Mouse (Mus musculus) liver, embryonic 14.5 days (tissue): ENCODE measurements around the gene Nufip1. TPM values are rescaled to one million over a fixed set of nuclear protein-coding genes. Genes with fewer than 3 reads are reported as not detected.

Source experiments
- ATAC-seq: fragments of 200-750 bp; cut with Nextera tagmentation; 2 replicates; pipeline ENCODE4 v1.8.0; 2017; ENCODE audit warnings: moderate number of reproducible peaks, mild to moderate bottlenecking, moderate library complexity; ENCODE audit not compliant: insufficient read depth
- DNase-seq, 3 experiments: peaks; one replicate each; pipeline ENCODE4 v3.0.0-alpha.2; 2012 to 2013; ENCODE audit warnings: low read depth in 3 of 3, low spot score in 3 of 3
- H3K27ac ChIP-seq: fragments of 300-500 bp; sonication (generic); 2 replicates; pipeline ENCODE4 v1.5.1; 2014; ENCODE audit warnings: moderate library complexity, mild to moderate bottlenecking, control low read depth, inconsistent platforms
- H3K27me3 ChIP-seq: fragments of 300-500 bp; sonication (generic); 2 replicates; pipeline ENCODE4 v1.6.1; 2014; ENCODE audit warnings: mild to moderate bottlenecking, low read length, moderate library complexity; ENCODE audit not compliant: control insufficient read depth, insufficient read depth
- H3K36me3 ChIP-seq: fragments of 300-500 bp; sonication (generic); replicated peaks from 2 replicates; pipeline ENCODE4 v1.6.1; 2014; ENCODE audit warnings: low read depth; ENCODE audit not compliant: control insufficient read depth, insufficient read depth
- H3K4me1 ChIP-seq, 2 experiments: fragments of 200-500 bp in 1 of 2; fragments of 300-500 bp in 1 of 2; sonication (generic) in 1 of 2; replicated peaks; 2 replicates each; pipeline ENCODE4 v1.6.1; 2012 to 2014; ENCODE audit warnings: antibody characterized with exemption in 1 of 2, inconsistent platforms in 1 of 2, low read length in 1 of 2; ENCODE audit not compliant: control insufficient read depth in 2 of 2, insufficient read depth in 2 of 2
- H3K4me2 ChIP-seq: fragments of 300-500 bp; sonication (generic); 2 replicates; pipeline ENCODE4 v1.6.1; 2014; ENCODE audit warnings: low read depth, mild to moderate bottlenecking, control low read depth, moderate library complexity
- H3K4me3 ChIP-seq, 2 experiments: fragments of 200-500 bp in 1 of 2; fragments of 300-500 bp in 1 of 2; sonication (generic) in 1 of 2; 2 replicates each; pipeline ENCODE4 v1.5.1; 2012 to 2014; ENCODE audit warnings: low read depth in 2 of 2, low read length in 2 of 2, mild to moderate bottlenecking in 2 of 2, control low read depth in 1 of 2, inconsistent platforms in 1 of 2, moderate library complexity in 1 of 2; ENCODE audit not compliant: insufficient read depth in 1 of 2
- H3K9ac ChIP-seq: fragments of 300-500 bp; sonication (generic); replicated peaks from 2 replicates; pipeline ENCODE4 v1.6.1; 2014; ENCODE audit warnings: mild to moderate bottlenecking, control low read depth, moderate library complexity
- H3K9me3 ChIP-seq: fragments of 300-500 bp; sonication (generic); 2 replicates; pipeline ENCODE4 v1.6.1; 2016; ENCODE audit warnings: low read length, mixed read lengths; ENCODE audit not compliant: control insufficient read depth
- CTCF ChIP-seq: IDR thresholded peaks from 2 replicates; pipeline ENCODE4 v1.5.1; 2016; ENCODE audit warnings: antibody characterized with exemption, low read depth, control low read depth
- EP300 ChIP-seq: IDR thresholded peaks from 2 replicates; pipeline ENCODE4 v1.6.1; 2016; ENCODE audit warnings: antibody characterized with exemption, low read depth
- WGBS: fragments of 180-500 bp; shearing (Covaris S2); extraction: QIAGEN DNeasy Blood & Tissue Kit; methylation state at CpG from one replicate; pipeline ENCODE4 v1.1.7; 2014; ENCODE audit not compliant: insufficient replicate concordance; 5-methylcytosine and 5-hydroxymethylcytosine counted together
- polyA plus RNA-seq, 2 experiments: library from polyadenylated mRNA; depleted of rRNA in 1 of 2; stranded (reverse) in 1 of 2; unstranded in 1 of 2; fragments of >200 nt; fragmentation: Nextera tagmentation in 1 of 2; extraction: Ambion mirVana in 1 of 2; gene quantifications; 2 replicates each; pipeline versions ENCODE4 v1.2.1 to v1.2.3; 2012 to 2014

The Nufip1 gene
- polyA plus RNA-seq, 2 experiments: 3.1 to 4.6 TPM

DNA sequence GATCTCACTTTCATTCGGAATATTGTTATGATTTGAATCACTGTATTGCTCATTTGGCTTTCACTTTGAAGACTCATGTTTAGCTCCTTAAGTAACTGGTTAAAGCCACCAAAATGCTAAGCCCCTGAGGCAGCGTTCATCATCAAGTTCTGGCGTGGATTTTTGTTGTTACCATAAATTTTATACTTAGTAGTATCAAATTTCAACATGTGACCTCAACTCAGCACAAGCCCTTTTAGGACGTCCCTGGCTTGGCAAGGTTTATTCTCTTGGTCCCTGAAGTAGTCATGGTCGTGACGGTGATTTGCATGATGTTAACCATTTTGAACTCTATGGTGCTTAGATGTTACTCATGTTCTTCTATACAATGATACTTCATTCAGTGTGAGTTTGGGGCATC is 36.4 kb downstream of the Nufip1 start:
- H3K9ac ChIP-seq: no peak overlapping the region
- no peaks in the 10 kb centered on the region for H3K36me3 ChIP-seq
- no peak overlapping the region for H3K27ac ChIP-seq
- H3K4me2 ChIP-seq: no peak overlapping the region
- peaks cover 17 to 28% of the 10 kb centered on the region in 2 experiments for H3K4me1 ChIP-seq
- 68% methylated on average over 6 of the region's 6 CpGs for WGBS
- no peaks in the 10 kb centered on the region for H3K9me3 ChIP-seq
- no peaks in the 10 kb centered on the region for H3K27me3 ChIP-seq
- ATAC-seq (no peak), DNase-seq (no peak)
- no peak overlapping the region for H3K4me3 ChIP-seq
- no peak for TF ChIP-seq CTCF
- TF ChIP-seq EP300: no peak

DNA sequence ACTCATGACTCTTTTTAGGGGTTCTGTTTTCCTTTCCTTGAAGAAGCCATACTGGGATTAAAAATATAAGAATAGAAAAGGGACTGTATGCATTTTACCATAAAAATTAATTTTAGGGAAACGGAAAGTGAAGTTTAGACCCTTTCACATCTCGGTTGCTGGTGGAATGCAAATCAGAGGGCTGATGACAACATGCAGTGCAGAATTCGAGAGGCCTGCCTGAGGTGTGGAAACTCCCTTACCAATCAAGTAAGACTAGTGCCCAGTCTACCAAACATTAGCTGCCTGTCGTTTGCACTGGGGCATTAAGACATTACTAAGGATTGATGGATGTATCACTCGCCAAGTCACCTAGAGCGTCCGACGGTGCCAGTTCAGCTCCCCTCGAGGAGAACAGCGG is 37.6 kb downstream of the Nufip1 start:
- WGBS: 79% methylated on average over 10 of the region's 10 CpGs
- peaks cover 17 to 30% of the 10 kb centered on the region in 2 experiments for H3K4me1 ChIP-seq
- no peaks in the 10 kb centered on the region for H3K36me3 ChIP-seq
- ATAC-seq (no peak), DNase-seq (no peak)
- H3K27ac ChIP-seq: no peak overlapping the region
- H3K4me3 ChIP-seq: no peak overlapping the region
- H3K27me3 ChIP-seq: no peaks in the 10 kb centered on the region
- no peak for TF ChIP-seq EP300
- no peak for TF ChIP-seq CTCF
- H3K9ac ChIP-seq: no peak overlapping the region
- no peaks in the 10 kb centered on the region for H3K9me3 ChIP-seq
- no peak overlapping the region for H3K4me2 ChIP-seq

DNA sequence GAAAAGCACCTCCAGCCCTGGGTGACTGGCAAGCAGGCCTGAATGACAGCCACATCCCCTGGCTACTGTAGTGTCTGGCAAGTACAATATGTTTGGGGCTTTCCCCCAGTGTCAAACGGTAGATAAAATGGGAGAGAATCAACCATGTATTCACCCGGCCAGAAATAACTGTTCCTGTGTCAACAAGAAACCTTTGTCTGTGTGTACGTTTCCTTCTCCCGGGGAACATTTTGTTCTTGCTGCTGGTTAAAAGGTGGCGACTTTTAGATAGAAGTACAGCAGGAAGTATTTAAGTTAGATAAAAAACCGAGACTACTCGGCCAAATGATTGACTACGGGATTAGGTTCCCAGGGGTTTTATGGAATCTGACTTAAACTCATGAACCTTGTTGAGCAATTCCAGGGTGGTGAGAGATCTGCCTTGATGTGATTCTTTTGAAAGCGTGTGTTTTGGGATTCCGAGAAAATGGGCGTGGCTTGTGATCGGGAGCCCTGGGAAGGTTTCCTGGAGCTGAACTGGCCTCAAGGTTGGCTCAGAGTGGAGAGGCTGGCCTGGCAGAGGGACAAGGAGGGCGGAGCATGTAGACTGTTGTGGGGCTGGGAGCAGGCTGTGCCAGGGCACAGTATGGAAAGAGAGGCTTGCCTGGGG is 39.0 kb downstream of the Nufip1 start:
- H3K4me2 ChIP-seq: peak overlapping the region; percentile 51
- DNase-seq: peak in 2 of 3 experiments; percentile 4 to 73
- no peak for ATAC-seq
- no peak overlapping the region for H3K4me3 ChIP-seq
- TF ChIP-seq CTCF (no peak), EP300 (no peak)
- peaks cover 17 to 32% of the 10 kb centered on the region in 2 experiments for H3K4me1 ChIP-seq
- 13% methylated on average over 13 of the region's 13 CpGs for WGBS
- H3K27me3 ChIP-seq: no peaks in the 10 kb centered on the region
- no peak overlapping the region for H3K9ac ChIP-seq
- H3K9me3 ChIP-seq: no peaks in the 10 kb centered on the region
- H3K27ac ChIP-seq: no peak overlapping the region
- no peaks in the 10 kb centered on the region for H3K36me3 ChIP-seq

DNA sequence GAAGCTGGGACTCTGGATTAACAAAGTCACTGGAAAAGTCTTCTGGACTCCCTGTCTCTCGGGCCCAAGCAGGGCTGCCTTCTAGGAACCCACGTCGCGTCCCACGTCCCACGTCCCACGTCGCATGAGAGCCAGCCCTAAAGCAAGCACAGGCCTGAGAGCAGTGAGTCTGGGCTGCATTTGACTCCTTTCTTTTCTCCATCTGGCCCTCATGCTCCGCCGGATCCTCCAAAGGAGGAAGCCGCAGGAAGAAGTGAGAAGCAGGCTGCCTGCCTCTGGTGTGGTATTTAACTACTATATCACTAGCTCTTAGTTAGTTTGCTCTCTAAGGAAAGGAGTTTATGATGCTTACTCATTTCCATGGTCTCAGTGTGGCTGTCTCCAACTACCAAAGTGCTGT is 39.8 kb downstream of the Nufip1 start:
- ATAC-seq (no peak), DNase-seq (no peak)
- no peaks in the 10 kb centered on the region for H3K9me3 ChIP-seq
- WGBS: 86% methylated on average over 11 of the region's 11 CpGs
- no peak overlapping the region for H3K4me2 ChIP-seq
- no peaks in the 10 kb centered on the region for H3K27me3 ChIP-seq
- no peak for TF ChIP-seq EP300
- no peak for TF ChIP-seq CTCF
- H3K4me1 ChIP-seq: peaks cover 11 to 24% of the 10 kb centered on the region in 2 experiments
- no peaks in the 10 kb centered on the region for H3K36me3 ChIP-seq
- H3K27ac ChIP-seq: no peak overlapping the region
- H3K9ac ChIP-seq: no peak overlapping the region
- no peak overlapping the region for H3K4me3 ChIP-seq

DNA sequence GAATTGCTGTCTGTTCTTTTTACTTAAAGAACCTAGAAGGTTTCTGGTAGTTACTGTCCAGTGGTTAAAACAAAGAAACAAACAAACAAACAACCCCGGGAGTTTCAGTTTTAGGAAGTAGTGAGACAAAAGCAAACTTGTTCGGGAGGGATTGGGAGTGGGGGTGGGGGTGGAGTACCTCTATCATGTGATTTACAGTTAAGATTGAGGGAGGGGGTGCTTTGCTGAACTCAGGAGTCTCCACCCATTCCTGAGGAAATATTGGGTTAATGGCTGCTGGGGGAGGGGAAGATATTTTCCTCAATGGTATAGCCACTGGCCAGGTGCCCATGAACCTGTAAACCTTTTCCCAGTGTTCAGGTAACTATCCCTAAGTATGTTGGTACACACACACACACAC is 40.3 kb downstream of the Nufip1 start:
- Histone ChIP-seq H3K27ac (no peak overlapping the region), H3K27me3 (no peaks in the 10 kb centered on the region), H3K9me3 (no peaks in the 10 kb centered on the region), H3K4me2 (peak overlapping the region; percentile 70), H3K36me3 (no peaks in the 10 kb centered on the region), H3K9ac (no peak overlapping the region), H3K4me1 (peaks cover 6 to 19% of the 10 kb centered on the region in 2 experiments), H3K4me3 (no peak overlapping the region)
- TF ChIP-seq EP300: no peak
- no peak for TF ChIP-seq CTCF
- ATAC-seq (no peak), DNase-seq (no peak)
- WGBS: 28% methylated on average over 2 of the region's 2 CpGs
